Mouse (Mus musculus) myocyte (in vitro differentiated cells): ENCODE measurements at regions not wholly inside any gene's neighbourhood (a gene's known extent, or its start where the extent isn't known, plus 50 kb on each side); places are given as distances from the start of the nearest gene placed in this dataset.
"Not testable (repeated sequence)": the region's sequence is repeated elsewhere in the genome, so short reads cannot be mapped to it uniquely, and the experiment has no call there.

ENCODE experiments used
- H3K27me3 ChIP-seq: one replicate; pipeline ENCODE4 v1.6.1; 2011; ENCODE audit not compliant: control insufficient read depth, insufficient read depth, insufficient read length
- H3K36me3 ChIP-seq: one replicate; pipeline ENCODE4 v1.6.1; 2011; ENCODE audit not compliant: control insufficient read depth, insufficient read depth
- H3K4me2 ChIP-seq: one replicate; pipeline ENCODE4 v1.6.1; 2011; ENCODE audit warnings: low read depth, control low read depth
- H3K4me3 ChIP-seq: one replicate; pipeline ENCODE4 v1.5.1; 2011; ENCODE audit warnings: mild to moderate bottlenecking, control low read depth, moderate library complexity
- H3K79me2 ChIP-seq: one replicate; pipeline ENCODE4 v1.6.1; 2011; ENCODE audit not compliant: control insufficient read depth, insufficient read depth
- H3ac ChIP-seq: one replicate; pipeline ENCODE4 v1.6.1; 2011; ENCODE audit not compliant: control insufficient read depth, insufficient read length
- CEBPB ChIP-seq: IDR thresholded peaks from 2 replicates; pipeline ENCODE4 v1.6.1; 2011; ENCODE audit warnings: mild to moderate bottlenecking, moderate library complexity; ENCODE audit not compliant: poor library complexity, insufficient read depth, severe bottlenecking
- E2F4 ChIP-seq: IDR thresholded peaks from one replicate; pipeline ENCODE4 v1.6.1; 2011; ENCODE audit warnings: mild to moderate bottlenecking, control low read depth, moderate library complexity; ENCODE audit not compliant: insufficient read depth
- MAX ChIP-seq: IDR thresholded peaks from one replicate; pipeline ENCODE4 v1.6.1; 2011; ENCODE audit warnings: low read depth, mild to moderate bottlenecking, control low read depth
- MYOD1 ChIP-seq, 3 experiments: IDR thresholded peaks; one replicate each; pipeline ENCODE4 v1.6.1; 2011; ENCODE audit warnings: control low read depth in 2 of 3, low read depth in 2 of 3, mild to moderate bottlenecking in 2 of 3, moderate library complexity in 1 of 3; ENCODE audit not compliant: insufficient read length in 2 of 3, control insufficient read depth in 1 of 3
- MYOG ChIP-seq, 3 experiments: IDR thresholded peaks; one replicate each; pipeline ENCODE4 v1.6.1; 2011; ENCODE audit warnings: control low read depth in 2 of 3, low read depth in 2 of 3, mild to moderate bottlenecking in 2 of 3; ENCODE audit not compliant: insufficient read length in 2 of 3, control insufficient read depth in 1 of 3, insufficient read depth in 1 of 3
- POLR2A ChIP-seq: IDR thresholded peaks from one replicate; pipeline ENCODE4 v1.6.1; 2011; ENCODE audit warnings: low read depth, mild to moderate bottlenecking, control low read depth, moderate library complexity; ENCODE audit not compliant: insufficient read length
- POLR2AphosphoS2 ChIP-seq: IDR thresholded peaks from one replicate; pipeline ENCODE4 v1.6.1; 2011; ENCODE audit warnings: low read depth, control low read depth; ENCODE audit not compliant: insufficient read length
- REST ChIP-seq: IDR thresholded peaks from one replicate; pipeline ENCODE4 v1.6.1; 2011; ENCODE audit warnings: mild to moderate bottlenecking, control low read depth, moderate library complexity; ENCODE audit not compliant: insufficient read depth, insufficient read length
- SRF ChIP-seq: IDR thresholded peaks from one replicate; pipeline ENCODE4 v1.6.1; 2011; ENCODE audit warnings: low read depth; ENCODE audit not compliant: control insufficient read depth, insufficient read length
- TCF12 ChIP-seq: IDR thresholded peaks from one replicate; pipeline ENCODE4 v1.6.1; 2011; ENCODE audit warnings: mild to moderate bottlenecking, control low read depth; ENCODE audit not compliant: poor library complexity, insufficient read depth, severe bottlenecking
- TCF3 ChIP-seq: IDR thresholded peaks from one replicate; pipeline ENCODE4 v1.6.1; 2011; ENCODE audit warnings: low read depth, control low read depth; ENCODE audit not compliant: insufficient read length
- USF1 ChIP-seq: IDR thresholded peaks from one replicate; pipeline ENCODE4 v1.6.1; 2011; ENCODE audit warnings: low read depth, mild to moderate bottlenecking, control low read depth, moderate library complexity

GRCm38 (mm10) chr16:46822753-46823152 lies 324.4 kb upstream of the Nectin3 start:
- Histone ChIP-seq H3K36me3 (no peaks in the 10 kb centered on the region), H3K79me2 (no peaks in the 10 kb centered on the region), H3K4me3 (no peak overlapping the region), H3K27me3 (no peaks in the 10 kb centered on the region), H3K4me2 (no peak overlapping the region), H3ac (no peak overlapping the region)
- TF ChIP-seq SRF (no peak), MYOD1 (IDR thresholded peaks at IDR 0.05; ENCODE audit: control insufficient read depth in 1 of 3, insufficient read length in 2 of 3, low read depth in 2 of 3) (no peak), E2F4 (no peak), CEBPB (no peak), POLR2AphosphoS2 (no peak), TCF3 (no peak), MYOG (IDR thresholded peaks at IDR 0.05; ENCODE audit: control insufficient read depth in 1 of 3, insufficient read depth in 1 of 3, insufficient read length in 2 of 3, low read depth in 2 of 3) (no peak)

GRCm38 (mm10) chr16:46818215-46818614 lies 319.9 kb upstream of the Nectin3 start:
- H3K36me3 ChIP-seq, result no peaks in the 10 kb centered on the region
- H3K4me3 ChIP-seq, result no peak overlapping the region
- no peak overlapping the region for H3ac ChIP-seq
- no peaks in the 10 kb centered on the region for H3K27me3 ChIP-seq
- no peaks in the 10 kb centered on the region for H3K79me2 ChIP-seq
- no peak for TF ChIP-seq MYOD1 (IDR thresholded peaks at IDR 0.05; ENCODE audit: control insufficient read depth in 1 of 3, insufficient read length in 2 of 3, low read depth in 2 of 3)
- no peak overlapping the region for H3K4me2 ChIP-seq

- H3K79me2 ChIP-seq, H3K27me3 ChIP-seq, H3K36me3 ChIP-seq, H3K4me2 ChIP-seq, H3K4me3 ChIP-seq, H3ac ChIP-seq: not testable (repeated sequence)
Measured at GRCm38 (mm10) chr16:46811835-46812234, 313.5 kb upstream of the Nectin3 start.

GRCm38 (mm10) chr16:46807476-46807875 lies 309.2 kb upstream of the Nectin3 start:
- TF ChIP-seq TCF12 (no peak), CEBPB (no peak), POLR2A (no peak), MYOD1 (IDR thresholded peaks at IDR 0.05; ENCODE audit: control insufficient read depth in 1 of 3, insufficient read length in 2 of 3, low read depth in 2 of 3) (no peak), E2F4 (no peak), POLR2AphosphoS2 (no peak), USF1 (no peak), MYOG (IDR thresholded peaks at IDR 0.05; ENCODE audit: control insufficient read depth in 1 of 3, insufficient read depth in 1 of 3, insufficient read length in 2 of 3, low read depth in 2 of 3) (no peak), TCF3 (no peak), REST (no peak), SRF (no peak), MAX (no peak)
- H3K27me3 ChIP-seq, result no peaks in the 10 kb centered on the region
- no peak overlapping the region for H3K4me3 ChIP-seq
- H3K36me3 ChIP-seq, result no peaks in the 10 kb centered on the region
- H3K79me2 ChIP-seq, result no peaks in the 10 kb centered on the region
- no peak overlapping the region for H3K4me2 ChIP-seq
- no peak overlapping the region for H3ac ChIP-seq

GRCm38 (mm10) chr16:46776367-46776766 lies 278.0 kb upstream of the Nectin3 start:
- no peaks in the 10 kb centered on the region for H3K27me3 ChIP-seq
- no peaks in the 10 kb centered on the region for H3K36me3 ChIP-seq
- no peaks in the 10 kb centered on the region for H3K79me2 ChIP-seq
- no peak overlapping the region for H3K4me2 ChIP-seq
- H3K4me3 ChIP-seq, result no peak overlapping the region
- TF ChIP-seq E2F4, result no peak
- TF ChIP-seq MAX, result no peak
- TF ChIP-seq POLR2AphosphoS2, result no peak
- no peak for TF ChIP-seq MYOD1 (IDR thresholded peaks at IDR 0.05; ENCODE audit: control insufficient read depth in 1 of 3, insufficient read length in 2 of 3, low read depth in 2 of 3)
- no peak overlapping the region for H3ac ChIP-seq

- no peak overlapping the region for H3ac ChIP-seq
- H3K79me2 ChIP-seq, result no peaks in the 10 kb centered on the region
- no peaks in the 10 kb centered on the region for H3K36me3 ChIP-seq
- H3K27me3 ChIP-seq, result no peaks in the 10 kb centered on the region
- H3K4me3 ChIP-seq, result no peak overlapping the region
- H3K4me2 ChIP-seq, result no peak overlapping the region
- TF ChIP-seq SRF, result no peak
- TF ChIP-seq TCF12, result no peak
- no peak for TF ChIP-seq MAX
- no peak for TF ChIP-seq E2F4
- no peak for TF ChIP-seq MYOD1 (IDR thresholded peaks at IDR 0.05; ENCODE audit: control insufficient read depth in 1 of 3, insufficient read length in 2 of 3, low read depth in 2 of 3)
- no peak for TF ChIP-seq REST
- TF ChIP-seq CEBPB, result no peak
Measured at GRCm38 (mm10) chr16:46769383-46769782, 271.1 kb upstream of the Nectin3 start.
